Mouse (Mus musculus) C2C12 (cell line): ENCODE results near the gene Ctnnd2.

Experiments
- CEBPB ChIP-seq: IDR thresholded peaks from one replicate; pipeline ENCODE4 v1.6.1; 2011; ENCODE audit warnings: low read depth, mild to moderate bottlenecking, control low read depth, moderate library complexity
- CTCF ChIP-seq: IDR thresholded peaks from one replicate; pipeline ENCODE4 v1.5.1; 2011; ENCODE audit not compliant: control insufficient read depth, insufficient read depth, insufficient read length
- FOSL1 ChIP-seq: IDR thresholded peaks from one replicate; pipeline ENCODE4 v1.8.0; 2011; ENCODE audit warnings: mild to moderate bottlenecking, low read length; ENCODE audit not compliant: poor library complexity, insufficient read depth, severe bottlenecking
- USF1 ChIP-seq: IDR thresholded peaks from one replicate; pipeline ENCODE4 v1.6.1; 2011; ENCODE audit warnings: low read depth, mild to moderate bottlenecking, control low read depth, moderate library complexity

DNA sequence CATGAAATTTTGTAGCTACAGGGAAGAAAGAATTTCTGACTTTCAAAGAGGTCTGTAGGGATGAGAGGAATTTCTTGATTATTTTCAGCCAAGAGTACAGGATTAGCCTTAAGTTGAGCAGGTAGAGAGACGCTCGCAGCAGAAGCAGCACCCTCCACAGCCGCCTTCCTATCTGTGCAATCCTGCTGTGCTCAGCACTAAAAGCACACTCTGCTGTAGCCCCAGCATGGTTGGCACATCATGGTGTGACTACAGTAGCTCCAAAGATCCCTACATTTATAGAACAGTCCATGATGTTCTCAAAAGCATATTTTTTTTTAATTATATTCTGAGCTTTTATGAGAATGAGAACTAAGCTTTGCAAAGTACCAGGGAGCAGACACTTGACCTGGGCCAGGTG is 850.1 kb downstream of the Ctnnd2 start:
- no peak for TF ChIP-seq CTCF
- TF ChIP-seq USF1 = no peak
- no peak for TF ChIP-seq CEBPB
- TF ChIP-seq FOSL1 = no peak
